Mouse (Mus musculus) heart, embryonic 13.5 days (tissue): ENCODE measurements around the gene Nudcd3. TPM values are rescaled to one million over a fixed set of nuclear protein-coding genes. Genes with fewer than 3 reads are reported as not detected.
"Not testable (repeated sequence)": the region's sequence is repeated elsewhere in the genome, so short reads cannot be mapped to it uniquely, and the experiment has no call there.

Source experiments
- ATAC-seq: fragments of 200-750 bp; cut with Nextera tagmentation; 2 replicates; pipeline ENCODE4 v1.8.0; 2017; ENCODE audit warnings: moderate TSS enrichment; ENCODE audit not compliant: insufficient number of reproducible peaks, low FRiP score, low TSS enrichment; ENCODE audit errors: extremely low read depth
- H3K27ac ChIP-seq: fragments of 300-500 bp; sonication (generic); replicated peaks from 2 replicates; pipeline ENCODE4 v1.5.1; 2015; ENCODE audit warnings: moderate library complexity, mild to moderate bottlenecking, inconsistent platforms
- H3K27me3 ChIP-seq: fragments of 300-500 bp; sonication (generic); replicated peaks from 2 replicates; pipeline ENCODE4 v1.6.1; 2015; ENCODE audit warnings: mild to moderate bottlenecking, inconsistent platforms
- H3K36me3 ChIP-seq: fragments of 300-500 bp; sonication (generic); 2 replicates; pipeline ENCODE4 v1.6.1; 2015; ENCODE audit warnings: mild to moderate bottlenecking, inconsistent platforms
- H3K4me1 ChIP-seq: fragments of 300-500 bp; sonication (generic); 2 replicates; pipeline ENCODE4 v1.6.1; 2015; ENCODE audit warnings: inconsistent platforms
- H3K4me2 ChIP-seq: fragments of 300-500 bp; sonication (generic); 2 replicates; pipeline ENCODE4 v1.6.1; 2015; ENCODE audit warnings: inconsistent platforms, mild to moderate bottlenecking, moderate library complexity
- H3K4me3 ChIP-seq: fragments of 300-500 bp; sonication (generic); 2 replicates; pipeline ENCODE4 v1.5.1; 2015; ENCODE audit warnings: moderate library complexity, mild to moderate bottlenecking, inconsistent platforms
- H3K9ac ChIP-seq: fragments of 300-500 bp; sonication (generic); 2 replicates; pipeline ENCODE4 v1.6.1; 2015; ENCODE audit warnings: inconsistent platforms, mild to moderate bottlenecking, moderate library complexity
- H3K9me3 ChIP-seq: fragments of 300-500 bp; sonication (generic); 2 replicates; pipeline ENCODE4 v1.6.1; 2016; ENCODE audit warnings: inconsistent platforms
- WGBS: fragments of 180-500 bp; shearing (Covaris S2); methylation state at CpG from one replicate; pipeline ENCODE4 v1.1.7; 2015; ENCODE audit warnings: mixed read lengths; 5-methylcytosine and 5-hydroxymethylcytosine counted together
- polyA plus RNA-seq: library from polyadenylated mRNA; unstranded; fragments of >200 nt; fragmentation: Nextera tagmentation; extraction: Ambion mirVana; gene quantifications from 2 replicates; pipeline ENCODE4 v1.2.1, GENCODE M21; 2015

Gene Nudcd3
- polyA plus RNA-seq, 1 experiment from 2014 or later, result 30.1 TPM

DNA sequence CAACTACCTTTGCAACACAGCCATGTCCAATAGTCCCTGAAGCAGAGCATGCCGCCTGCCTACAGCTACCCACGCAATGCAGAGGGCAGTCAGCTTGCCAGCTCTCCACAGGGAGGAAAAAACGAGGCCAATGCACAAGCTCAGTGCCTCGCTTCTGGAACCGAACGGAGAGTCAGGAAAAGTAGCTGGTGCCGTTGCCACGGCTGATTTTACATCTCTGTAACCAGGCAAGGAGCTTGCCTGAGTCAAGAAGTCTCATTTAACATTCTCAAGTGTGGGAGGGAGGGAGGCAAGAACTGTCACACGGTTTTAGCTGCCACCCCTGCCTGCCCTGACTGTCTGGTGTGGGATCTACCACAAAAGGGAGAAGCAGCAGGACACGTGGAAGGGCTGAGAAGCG, 79.6 kb downstream of the Nudcd3 start:
- no peaks in the 10 kb centered on the region for H3K9me3 ChIP-seq
- no peak overlapping the region for H3K4me2 ChIP-seq
- H3K4me3 ChIP-seq, result no peak overlapping the region
- H3K9ac ChIP-seq, result no peak overlapping the region
- WGBS, result 73% methylated on average over 11 of the region's 11 CpGs
- no peaks in the 10 kb centered on the region for H3K27me3 ChIP-seq
- H3K27ac ChIP-seq, result no peak overlapping the region
- 0 out of 2 replicates have a peak, but pooled peaks cover 5% of the 10 kb centered on the region for H3K4me1 ChIP-seq
- ATAC-seq, result no peak
- peaks cover 61% of the 10 kb centered on the region for H3K36me3 ChIP-seq

DNA sequence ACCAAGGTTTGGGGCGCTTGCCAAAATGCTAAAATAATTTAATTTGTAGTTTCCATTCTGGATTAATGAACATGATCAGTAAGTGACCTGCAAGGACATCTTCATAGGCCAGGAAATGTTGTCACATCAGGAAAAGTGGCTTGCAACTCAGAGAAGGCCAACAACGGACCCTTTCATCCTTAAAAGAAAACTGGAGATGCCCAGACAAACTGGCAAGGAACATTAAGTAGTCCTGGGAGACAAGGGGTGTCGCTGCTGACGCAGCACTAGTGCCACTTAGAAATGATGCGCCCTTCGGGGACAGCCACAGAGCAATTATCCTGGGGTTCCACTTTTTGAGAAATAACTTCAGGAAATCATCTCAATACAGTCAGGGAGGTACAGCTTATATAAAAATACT, 80.2 kb downstream of the Nudcd3 start:
- Histone ChIP-seq H3K27me3 (no peaks in the 10 kb centered on the region), H3K4me2 (no peak overlapping the region), H3K9ac (no peak overlapping the region), H3K4me1 (0 out of 2 replicates have a peak, but pooled peaks cover 5% of the 10 kb centered on the region), H3K4me3 (no peak overlapping the region), H3K9me3 (no peaks in the 10 kb centered on the region), H3K36me3 (peaks cover 64% of the 10 kb centered on the region), H3K27ac (no peak overlapping the region)
- WGBS, result 90% methylated on average over 6 of the region's 6 CpGs
- ATAC-seq, result no peak

DNA sequence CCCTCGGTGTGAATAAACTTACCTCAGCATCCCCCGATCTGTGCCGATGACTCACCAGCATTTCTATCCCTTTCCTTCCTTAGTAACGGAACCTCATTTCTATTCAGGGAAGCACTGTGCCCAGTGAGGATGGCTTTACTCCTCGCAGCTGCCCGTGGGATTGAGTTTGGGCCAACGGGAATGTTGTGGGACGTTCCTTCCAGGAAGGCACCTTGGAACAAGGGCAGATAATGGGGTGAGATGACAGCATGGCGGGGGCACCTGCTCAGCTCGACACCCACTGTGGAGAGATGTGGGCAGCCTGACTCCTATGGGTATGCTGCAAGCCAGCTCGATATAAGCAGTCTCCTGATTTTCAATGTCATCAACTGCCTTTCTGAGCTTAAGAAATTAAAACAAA, 80.9 kb downstream of the Nudcd3 start:
- WGBS, result 77% methylated on average over 11 of the region's 11 CpGs
- no peak overlapping the region for H3K9ac ChIP-seq
- H3K27ac ChIP-seq, result no peak overlapping the region
- H3K27me3 ChIP-seq, result no peaks in the 10 kb centered on the region
- no peak overlapping the region for H3K4me3 ChIP-seq
- H3K9me3 ChIP-seq, result no peaks in the 10 kb centered on the region
- H3K4me1 ChIP-seq, result 0 out of 2 replicates have a peak, but pooled peaks cover 5% of the 10 kb centered on the region
- no peak overlapping the region for H3K4me2 ChIP-seq
- no peak for ATAC-seq
- peaks cover 66% of the 10 kb centered on the region for H3K36me3 ChIP-seq

DNA sequence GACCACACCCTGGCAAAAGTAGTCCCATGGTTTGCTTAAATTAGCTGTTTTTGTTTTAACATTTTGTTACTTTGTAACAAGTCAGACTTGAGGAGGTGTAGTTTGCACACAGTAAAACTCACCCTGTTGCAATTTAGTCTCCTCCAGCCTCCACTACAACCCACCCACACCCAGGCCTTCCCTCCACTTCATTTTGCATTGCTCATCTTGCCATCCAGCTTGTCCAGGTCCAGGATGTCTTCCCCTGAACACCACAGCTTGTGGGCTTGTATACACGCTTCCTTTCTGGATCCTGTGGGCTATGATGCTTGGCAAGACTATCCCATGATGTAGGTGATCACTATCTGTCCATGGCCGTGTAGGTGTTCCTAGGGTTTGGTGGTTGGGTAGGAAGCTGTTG, 82.3 kb downstream of the Nudcd3 start:
- Histone ChIP-seq H3K27me3 (no peaks in the 10 kb centered on the region), H3K27ac (no peak overlapping the region), H3K36me3 (peaks cover 71% of the 10 kb centered on the region), H3K4me1 (0 out of 2 replicates have a peak, but pooled peaks cover 5% of the 10 kb centered on the region), H3K4me3 (no peak overlapping the region), H3K9ac (no peak overlapping the region), H3K4me2 (no peak overlapping the region), H3K9me3 (no peaks in the 10 kb centered on the region)
- no peak for ATAC-seq
- 78% methylated on average over 2 of the region's 2 CpGs for whole genome bisulfite sequencing

DNA sequence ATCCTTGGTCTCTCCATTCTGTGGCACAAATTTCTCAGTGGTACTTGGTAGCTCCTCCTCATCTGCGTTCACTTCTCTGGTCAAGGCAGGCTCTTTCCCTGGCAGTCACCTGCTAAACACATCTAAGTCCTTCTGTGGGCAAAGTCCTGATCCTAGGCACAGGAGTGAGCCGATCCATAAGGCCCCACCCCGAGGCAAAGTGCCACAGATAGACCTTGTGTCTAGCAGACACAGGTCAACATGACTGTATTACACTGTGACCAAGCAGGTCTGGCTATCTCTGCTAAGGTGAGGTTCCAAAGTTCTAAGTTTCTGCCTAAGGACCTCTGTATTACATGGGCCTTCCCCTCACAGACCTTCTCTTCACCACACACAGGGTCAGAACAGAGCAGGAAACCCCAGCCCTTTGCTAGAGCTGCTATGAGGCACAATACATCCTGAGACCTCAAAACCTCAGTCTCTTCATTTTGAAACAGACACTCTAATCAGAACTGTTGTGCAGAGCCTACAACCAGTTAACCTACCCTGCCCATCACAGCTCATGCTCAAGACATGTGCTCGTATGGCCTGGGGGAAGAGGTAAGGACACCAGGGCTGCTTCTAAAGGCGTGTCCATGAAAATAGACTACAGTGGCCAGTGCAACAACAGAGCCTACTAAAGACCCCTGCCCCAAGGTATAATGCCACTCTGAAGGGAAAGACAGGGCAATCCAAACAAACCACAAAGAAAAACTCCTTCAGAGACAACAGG, 88.3 kb downstream of the Nudcd3 start:
- H3K27ac ChIP-seq, result no peak overlapping the region
- peaks cover 82% of the 10 kb centered on the region for H3K36me3 ChIP-seq
- no peaks in the 10 kb centered on the region for H3K27me3 ChIP-seq
- no peak for ATAC-seq
- H3K9me3 ChIP-seq, result no peaks in the 10 kb centered on the region
- no peak overlapping the region for H3K4me2 ChIP-seq
- no peak overlapping the region for H3K9ac ChIP-seq
- 91% methylated on average over 5 of the region's 5 CpGs for WGBS
- no peaks in the 10 kb centered on the region for H3K4me1 ChIP-seq
- H3K4me3 ChIP-seq, result no peak overlapping the region

DNA sequence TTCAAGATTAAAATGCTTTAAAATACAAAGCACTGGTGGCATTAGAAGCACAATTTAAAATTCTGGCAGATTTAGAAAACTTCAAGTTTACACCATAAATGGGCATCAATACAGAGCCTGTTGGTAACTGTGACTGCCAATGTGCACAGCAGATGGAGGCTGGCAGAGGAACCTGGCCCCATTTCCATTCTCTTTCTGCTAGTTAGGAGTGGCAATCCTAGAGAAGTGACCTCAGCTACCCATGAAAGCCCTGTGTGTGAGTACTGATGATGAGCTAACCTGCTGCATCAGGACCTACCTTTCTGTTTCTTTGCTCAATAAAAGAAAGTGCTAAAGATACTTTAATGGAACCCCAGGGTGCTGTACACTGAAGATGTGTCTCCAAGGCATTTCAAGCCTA, 90.2 kb downstream of the Nudcd3 start:
- peaks cover 91% of the 10 kb centered on the region for H3K36me3 ChIP-seq
- no peaks in the 10 kb centered on the region for H3K27me3 ChIP-seq
- H3K9ac ChIP-seq, result no peak overlapping the region
- no peak for ATAC-seq
- H3K4me1 ChIP-seq, result peaks cover 10% of the 10 kb centered on the region
- H3K27ac ChIP-seq, result no peak overlapping the region
- no peak overlapping the region for H3K4me2 ChIP-seq
- no peak overlapping the region for H3K4me3 ChIP-seq
- no peaks in the 10 kb centered on the region for H3K9me3 ChIP-seq

DNA sequence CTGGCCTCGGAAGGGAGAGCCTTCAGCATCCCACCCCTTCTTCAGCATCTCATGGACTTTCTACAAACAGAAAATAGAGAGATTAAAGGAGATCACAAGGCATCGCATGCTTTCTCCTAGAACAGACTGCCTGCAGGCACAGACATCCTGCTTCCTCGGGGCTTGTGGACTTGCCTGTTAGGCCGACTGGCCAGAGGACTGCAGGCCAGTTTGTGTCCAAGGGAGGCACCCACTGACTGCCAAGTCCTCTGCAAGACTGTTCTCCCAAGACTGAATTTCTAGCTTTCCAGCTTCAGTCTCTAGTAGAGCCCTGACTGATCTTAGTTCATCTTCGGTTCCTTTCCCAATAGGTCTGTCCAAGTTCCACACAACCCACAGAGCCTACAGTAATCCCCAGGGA, 91.9 kb downstream of the Nudcd3 start:
- 86% methylated on average over 5 of the region's 5 CpGs for WGBS
- no peaks in the 10 kb centered on the region for H3K9me3 ChIP-seq
- ATAC-seq, result no peak
- peaks cover 10% of the 10 kb centered on the region for H3K4me1 ChIP-seq
- no peak overlapping the region for H3K4me2 ChIP-seq
- H3K36me3 ChIP-seq, result peaks cover 86% of the 10 kb centered on the region
- H3K9ac ChIP-seq, result no peak overlapping the region
- H3K4me3 ChIP-seq, result no peak overlapping the region
- no peaks in the 10 kb centered on the region for H3K27me3 ChIP-seq
- H3K27ac ChIP-seq, result no peak overlapping the region

DNA sequence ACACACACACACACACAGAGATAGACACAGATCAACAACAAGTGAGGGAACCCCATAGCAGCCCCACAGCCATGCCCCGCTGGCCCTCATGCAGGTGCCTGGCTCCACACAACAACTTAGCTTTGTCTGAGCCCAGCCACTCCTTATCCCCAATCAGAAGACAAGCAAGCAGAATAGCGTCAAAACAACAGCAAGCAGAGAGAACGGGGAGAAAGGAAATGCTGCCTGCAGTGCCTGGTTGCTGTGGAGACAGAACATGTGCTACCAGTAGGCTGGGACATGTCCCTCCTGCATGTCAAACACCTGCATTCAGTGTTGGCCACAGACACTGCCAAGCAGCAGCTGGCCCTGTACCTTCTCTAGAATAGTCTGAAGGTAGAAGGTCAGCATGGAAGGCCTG, 92.5 kb downstream of the Nudcd3 start:
- H3K4me2 ChIP-seq, result no peak overlapping the region
- no peak overlapping the region for H3K27ac ChIP-seq
- H3K27me3 ChIP-seq, result no peaks in the 10 kb centered on the region
- H3K4me1 ChIP-seq, result peaks cover 10% of the 10 kb centered on the region
- peaks cover 80% of the 10 kb centered on the region for H3K36me3 ChIP-seq
- WGBS, result 78% methylated on average over 3 of the region's 3 CpGs
- no peak for ATAC-seq
- H3K9ac ChIP-seq, result no peak overlapping the region
- H3K9me3 ChIP-seq, result no peaks in the 10 kb centered on the region
- H3K4me3 ChIP-seq, result no peak overlapping the region

DNA sequence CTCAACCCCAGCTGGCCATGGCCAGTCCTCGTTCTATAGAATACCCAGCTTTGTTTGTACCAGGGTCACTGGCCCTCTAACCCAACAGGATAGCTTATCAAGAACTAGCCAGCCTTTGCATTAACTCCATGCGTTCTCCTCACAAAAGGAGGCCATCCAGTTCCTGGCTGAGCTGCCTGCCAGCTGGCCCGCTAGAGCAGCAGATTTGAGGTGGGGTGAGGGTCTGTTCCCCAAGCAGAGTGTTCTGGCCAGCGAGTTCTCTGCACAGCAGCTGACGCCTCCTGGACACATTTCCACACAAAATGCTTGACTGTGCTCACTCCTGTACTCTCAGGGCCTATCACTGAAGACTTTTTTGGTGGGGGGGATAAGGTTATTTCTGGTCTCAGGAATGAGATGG, 95.5 kb downstream of the Nudcd3 start:
- Histone ChIP-seq H3K9me3 (no peaks in the 10 kb centered on the region), H3K27ac (no peak overlapping the region), H3K4me3 (no peak overlapping the region), H3K9ac (no peak overlapping the region), H3K36me3 (peaks cover 51% of the 10 kb centered on the region), H3K27me3 (no peaks in the 10 kb centered on the region), H3K4me2 (no peak overlapping the region), H3K4me1 (peaks cover 10% of the 10 kb centered on the region)
- 69% methylated on average over 5 of the region's 5 CpGs for WGBS
- ATAC-seq, result no peak

DNA sequence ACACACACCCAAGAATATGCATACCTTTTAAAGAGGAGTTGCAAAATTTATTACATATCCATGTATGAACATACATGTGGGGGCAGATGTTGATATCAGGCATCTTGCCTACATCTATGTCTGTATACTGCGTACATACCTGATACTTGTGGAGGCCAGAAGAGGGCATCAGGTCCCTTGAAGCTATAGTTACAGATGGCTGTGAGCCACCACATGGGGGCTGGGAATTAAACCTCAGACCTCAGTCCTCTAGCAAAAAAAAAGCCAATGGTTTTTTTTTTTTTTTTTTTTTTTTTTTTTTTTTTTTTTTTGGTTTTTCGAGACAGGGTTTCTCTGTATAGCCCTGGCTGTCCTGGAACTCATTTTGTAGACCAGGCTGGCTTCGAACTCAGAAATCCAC, 103.6 kb downstream of the Nudcd3 start:
- not testable (repeated sequence) for H3K36me3 ChIP-seq, H3K9me3 ChIP-seq, ATAC-seq, H3K4me2 ChIP-seq, H3K27me3 ChIP-seq, H3K4me3 ChIP-seq, H3K9ac ChIP-seq, H3K4me1 ChIP-seq, H3K27ac ChIP-seq
- 74% methylated on average over 2 of the region's 3 CpGs for WGBS

DNA sequence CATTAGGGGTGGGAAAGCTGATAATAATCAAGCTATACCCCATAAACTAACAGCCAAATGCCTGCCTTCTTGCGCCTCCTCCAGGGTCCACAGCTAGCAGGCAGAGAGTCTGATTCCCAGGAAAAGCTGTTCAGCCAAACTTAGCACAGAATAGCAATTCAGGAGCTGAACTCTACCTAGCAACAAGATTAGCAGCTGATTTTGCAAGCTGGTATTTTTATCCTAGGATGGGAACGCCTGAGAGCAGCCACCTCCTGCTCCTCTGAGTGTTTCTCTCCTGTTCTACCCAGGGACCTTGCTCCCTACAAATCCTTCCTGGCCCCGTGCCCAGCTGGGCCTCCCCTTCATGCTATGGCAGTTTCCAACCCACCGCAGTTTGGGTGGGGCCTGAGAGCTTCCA, 113.2 kb downstream of the Nudcd3 start:
- no peak for ATAC-seq

DNA sequence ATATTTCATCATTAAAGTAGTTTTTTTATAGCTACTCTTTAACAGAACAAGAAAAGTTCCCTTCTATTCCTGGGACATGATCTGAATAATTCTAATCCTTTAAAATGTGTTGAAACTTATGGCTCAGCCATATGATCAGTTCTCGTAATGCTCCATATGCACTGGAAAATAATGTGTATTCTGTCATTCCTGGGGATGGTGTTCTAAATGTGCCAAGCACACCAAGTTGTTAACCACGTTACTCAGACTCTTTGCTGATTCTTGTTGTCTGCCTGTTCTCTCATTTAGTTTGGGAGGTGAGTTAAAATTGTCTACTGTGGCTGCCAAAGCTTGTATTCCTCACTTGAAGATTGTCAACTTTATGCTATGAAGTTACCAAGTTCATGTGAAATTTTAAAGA, 121.5 kb downstream of the Nudcd3 start:
- H3K4me1 ChIP-seq, result peaks cover 17% of the 10 kb centered on the region
- no peak overlapping the region for H3K4me2 ChIP-seq
- 81% methylated on average over 2 of the region's 2 CpGs for WGBS
- no peak overlapping the region for H3K4me3 ChIP-seq
- H3K27me3 ChIP-seq, result peaks cover 8% of the 10 kb centered on the region
- ATAC-seq, result no peak
- no peak overlapping the region for H3K27ac ChIP-seq
- H3K9me3 ChIP-seq, result no peaks in the 10 kb centered on the region
- H3K9ac ChIP-seq, result no peak overlapping the region
- no peaks in the 10 kb centered on the region for H3K36me3 ChIP-seq

More for the DNA sequence above, 113.2 kb downstream of the Nudcd3 start:
- no peaks in the 10 kb centered on the region for H3K9me3 ChIP-seq
- H3K4me2 ChIP-seq, result no peak overlapping the region
- peak overlapping the region; percentile 38; the same call in 1 of the 2 replicates for H3K9ac ChIP-seq
- peaks cover 17% of the 10 kb centered on the region for H3K4me1 ChIP-seq
- no peaks in the 10 kb centered on the region for H3K36me3 ChIP-seq
- H3K27ac ChIP-seq, result peak overlapping the region; percentile 56
- H3K27me3 ChIP-seq, result no peaks in the 10 kb centered on the region
- no peak overlapping the region for H3K4me3 ChIP-seq
- WGBS, result 25% methylated on average over 4 of the region's 4 CpGs
